Mouse (Mus musculus): Measurements from ENCODE around the gene Prkcz. TPM values are rescaled to one million over a fixed set of nuclear protein-coding genes. Genes with fewer than 3 reads are reported as not detected.

The Prkcz gene
- polyA plus RNA-seq, 1 experiment from 2014 or later = 11.3 TPM

GRCm38 (mm10) chr4:155324511-155324910 lies 36.6 kb downstream of the Prkcz start:
- H3K4me1 ChIP-seq (replicated peaks; ENCODE audit: control insufficient read depth, insufficient read depth) = no peaks in the 10 kb centered on the region
- WGBS = 49% methylated on average over 8 of the region's 8 CpGs
- TF ChIP-seq CTCF (IDR thresholded peaks at IDR 0.05; ENCODE audit: low read depth) (no peak), EP300 (optimal IDR thresholded peaks at IDR 0.05) (no peak)
- H3K9me3 ChIP-seq (ENCODE audit: control insufficient read depth, low read length) = no peaks in the 10 kb centered on the region
- no peaks in the 10 kb centered on the region for H3K27me3 ChIP-seq (ENCODE audit: control insufficient read depth, insufficient read depth, low read length)
- no peak overlapping the region for H3K27ac ChIP-seq (replicated peaks)
- H3K4me3 ChIP-seq (ENCODE audit: low read depth, low read length) = no peak overlapping the region
- H3K36me3 ChIP-seq (ENCODE audit: control insufficient read depth, insufficient read depth, low read length) = no peaks in the 10 kb centered on the region
- ATAC-seq (ENCODE audit: low FRiP score, low TSS enrichment) (no peak), DNase-seq (ENCODE audit: low spot score) (no peak)
- no peak overlapping the region for H3K9ac ChIP-seq (ENCODE audit: low read length)
- no peak overlapping the region for H3K4me2 ChIP-seq (replicated peaks; ENCODE audit: low read depth)

- 59% methylated on average over 3 of the region's 3 CpGs for WGBS
- Histone ChIP-seq H3K27me3 (ENCODE audit: control insufficient read depth, insufficient read depth, low read length) (no peaks in the 10 kb centered on the region), H3K4me3 (ENCODE audit: low read depth, low read length) (no peak overlapping the region), H3K9me3 (ENCODE audit: control insufficient read depth, low read length) (no peaks in the 10 kb centered on the region), H3K4me1 (replicated peaks; ENCODE audit: control insufficient read depth, insufficient read depth) (no peaks in the 10 kb centered on the region), H3K27ac (replicated peaks) (no peak overlapping the region), H3K36me3 (ENCODE audit: control insufficient read depth, insufficient read depth, low read length) (no peaks in the 10 kb centered on the region), H3K9ac (ENCODE audit: low read length) (no peak overlapping the region), H3K4me2 (replicated peaks; ENCODE audit: low read depth) (no peak overlapping the region)
- DNase-seq (ENCODE audit: low spot score) (no peak), ATAC-seq (ENCODE audit: low FRiP score, low TSS enrichment) (no peak)
- TF ChIP-seq CTCF (IDR thresholded peaks at IDR 0.05; ENCODE audit: low read depth) = no peak
These were observed 37.9 kb downstream of the Prkcz start for GRCm38 (mm10) chr4:155323081-155323795.

- Histone ChIP-seq H3K4me2 (replicated peaks; ENCODE audit: low read depth) (no peak overlapping the region), H3K4me1 (replicated peaks; ENCODE audit: control insufficient read depth, insufficient read depth) (no peaks in the 10 kb centered on the region), H3K4me3 (ENCODE audit: low read depth, low read length) (no peak overlapping the region), H3K27me3 (ENCODE audit: control insufficient read depth, insufficient read depth, low read length) (no peaks in the 10 kb centered on the region), H3K27ac (replicated peaks) (no peak overlapping the region), H3K36me3 (ENCODE audit: control insufficient read depth, insufficient read depth, low read length) (no peaks in the 10 kb centered on the region), H3K9ac (ENCODE audit: low read length) (no peak overlapping the region), H3K9me3 (ENCODE audit: control insufficient read depth, low read length) (no peaks in the 10 kb centered on the region)
- peak; percentile 84 for TF ChIP-seq CTCF (IDR thresholded peaks at IDR 0.05; ENCODE audit: low read depth)
- TF ChIP-seq EP300 (optimal IDR thresholded peaks at IDR 0.05) = no peak
- ATAC-seq (ENCODE audit: low FRiP score, low TSS enrichment) (peak; percentile 18; the same call in 1 of the 2 replicates), DNase-seq (ENCODE audit: low spot score) (peak; percentile 68)
- WGBS = 59% methylated on average over 15 of the region's 15 CpGs
These were observed 40.6 kb downstream of the Prkcz start for GRCm38 (mm10) chr4:155320281-155321244.

GRCm38 (mm10) chr4:155318266-155318665 lies 42.9 kb downstream of the Prkcz start:
- no peaks in the 10 kb centered on the region for H3K36me3 ChIP-seq (ENCODE audit: control insufficient read depth, insufficient read depth, low read length)
- H3K4me1 ChIP-seq (replicated peaks; ENCODE audit: control insufficient read depth, insufficient read depth) = no peaks in the 10 kb centered on the region
- no peaks in the 10 kb centered on the region for H3K9me3 ChIP-seq (ENCODE audit: control insufficient read depth, low read length)
- DNase-seq (ENCODE audit: low spot score) (peak; percentile 89), ATAC-seq (ENCODE audit: low FRiP score, low TSS enrichment) (peak; percentile 87)
- TF ChIP-seq EP300 (optimal IDR thresholded peaks at IDR 0.05) (no peak), CTCF (IDR thresholded peaks at IDR 0.05; ENCODE audit: low read depth) (no peak)
- no peak overlapping the region for H3K9ac ChIP-seq (ENCODE audit: low read length)
- no peak overlapping the region for H3K27ac ChIP-seq (replicated peaks)
- no peaks in the 10 kb centered on the region for H3K27me3 ChIP-seq (ENCODE audit: control insufficient read depth, insufficient read depth, low read length)
- 19% methylated on average over 2 of the region's 2 CpGs for WGBS
- no peak overlapping the region for H3K4me3 ChIP-seq (ENCODE audit: low read depth, low read length)
- H3K4me2 ChIP-seq (replicated peaks; ENCODE audit: low read depth) = 0 out of 2 replicates have a peak overlapping the region, but pooled peaks have one; percentile 5

- ATAC-seq (ENCODE audit: low FRiP score, low TSS enrichment) = no peak
- H3K9me3 ChIP-seq (ENCODE audit: control insufficient read depth, low read length) = no peaks in the 10 kb centered on the region
These were observed 46.1 kb downstream of the Prkcz start for GRCm38 (mm10) chr4:155315031-155315430.

More at GRCm38 (mm10) chr4:155315031-155315430, 46.1 kb downstream of the Prkcz start:
- Histone ChIP-seq H3K36me3 (ENCODE audit: control insufficient read depth, insufficient read depth, low read length) (no peaks in the 10 kb centered on the region), H3K4me1 (replicated peaks; ENCODE audit: control insufficient read depth, insufficient read depth) (no peaks in the 10 kb centered on the region), H3K9ac (ENCODE audit: low read length) (no peak overlapping the region), H3K27me3 (ENCODE audit: control insufficient read depth, insufficient read depth, low read length) (no peaks in the 10 kb centered on the region), H3K27ac (replicated peaks) (no peak overlapping the region), H3K4me3 (ENCODE audit: low read depth, low read length) (no peak overlapping the region), H3K4me2 (replicated peaks; ENCODE audit: low read depth) (no peak overlapping the region)
- 87% methylated on average over 3 of the region's 3 CpGs for WGBS
- no peak for DNase-seq (ENCODE audit: low spot score)
- TF ChIP-seq EP300 (optimal IDR thresholded peaks at IDR 0.05) = no peak
- TF ChIP-seq CTCF (IDR thresholded peaks at IDR 0.05; ENCODE audit: low read depth) = no peak
